Comparison of ENCODE assay signal across 8 mouse cellular contexts in genomic region chr3:30226928-30227370, GRCm38 (mm10).
DNase-seq lines count a peak whose midpoint lies in the region; ATAC-seq lines count a peak whose summit lies in the region.

No protein-coding gene starts in this region.

- H3K4me2 ChIP-seq in intestine, embryonic 15.5 days (replicated peaks), result no peak overlapping the region

- no peak overlapping the region for H3K9ac ChIP-seq in intestine, embryonic 15.5 days

- ATAC-seq in intestine, embryonic 15.5 days, result peak; percentile 50; the same call in 1 of the 2 replicates
- ATAC-seq in monocyte, adult 5-6 weeks (replicated peaks; ENCODE audit: insufficient number of reproducible peaks, low FRiP score, low TSS enrichment, poor library complexity, severe bottlenecking), result no peak
- no peak for ATAC-seq in CD4-positive, CD25-positive, alpha-beta regulatory T cell, adult 4 months

- DNase-seq in Muller cell, postnatal 12 days (ENCODE audit: inconsistent ontology term), result peak; percentile 17
- peak; percentile 57 for DNase-seq in embryo, embryonic 10.5 days (ENCODE audit: low spot score)
- DNase-seq in lung, postnatal 10 days, result peak; percentile 22
- DNase-seq in urinary bladder, adult 2 months (ENCODE audit: low spot score), result no peak
- DNase-seq in ovary, adult 18-20 months (ENCODE audit: low spot score), result no peak

- no peaks in the 10 kb centered on the region for H3K36me3 ChIP-seq in intestine, embryonic 15.5 days

- no peak overlapping the region for H3K27ac ChIP-seq in intestine, embryonic 15.5 days

- H3K9me3 ChIP-seq in intestine, embryonic 15.5 days, result no peaks in the 10 kb centered on the region

- 72% methylated on average over 13 of the region's 13 CpGs for WGBS in intestine, embryonic 15.5 days

- H3K4me1 ChIP-seq in intestine, embryonic 15.5 days (replicated peaks), result no peaks in the 10 kb centered on the region

- 0 out of 2 replicates have a peak, but pooled peaks cover 2% of the 10 kb centered on the region for H3K27me3 ChIP-seq in intestine, embryonic 15.5 days (replicated peaks)

- no peak overlapping the region for H3K4me3 ChIP-seq in intestine, embryonic 15.5 days (replicated peaks)

Comparison
In these comparisons a context has a peak if more than half of its experiments do, and no peak if none do; other contexts are left out.
1. DNase-seq: peak in Muller cell, postnatal 12 days (single experiment), embryo, embryonic 10.5 days (single experiment) and lung, postnatal 10 days (single experiment); none in urinary bladder, adult 2 months (single experiment) and ovary, adult 18-20 months (single experiment).